Mouse (Mus musculus) 3T3-L1 (cell line): ENCODE measurements at regions not wholly inside any gene's neighbourhood (a gene's known extent, or its start where the extent isn't known, plus 50 kb on each side); places are given as distances from the start of the nearest gene placed in this dataset.
"Not testable (repeated sequence)": the region's sequence is repeated elsewhere in the genome, so short reads cannot be mapped to it uniquely, and the experiment has no call there.

ENCODE experiments used
- DNase-seq: peaks from one replicate; pipeline ENCODE4 v3.0.0-alpha.2; 2015; ENCODE audit warnings: low read depth, low spot score

DNA sequence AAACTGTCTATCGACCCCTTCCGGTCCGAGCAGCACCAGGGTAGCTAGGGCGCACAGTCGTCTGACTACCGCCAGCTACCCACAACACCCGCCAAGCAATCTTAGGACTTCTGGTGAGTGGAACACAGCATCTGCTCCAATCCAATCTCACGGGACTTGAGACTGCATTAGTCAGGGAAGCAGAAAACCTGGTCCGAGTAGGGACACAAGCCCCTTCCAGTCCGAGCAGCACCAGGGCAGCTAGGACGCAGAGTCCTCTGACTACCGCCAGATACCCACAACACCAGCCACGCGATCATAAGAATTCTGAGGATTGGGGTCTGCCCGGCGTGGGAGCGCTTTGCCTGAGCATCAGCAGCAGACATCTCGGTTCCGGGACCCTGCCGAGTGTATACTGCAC is 79.6 kb downstream of the Gm10715 start:
- DNase-seq: not testable (repeated sequence)

DNA sequence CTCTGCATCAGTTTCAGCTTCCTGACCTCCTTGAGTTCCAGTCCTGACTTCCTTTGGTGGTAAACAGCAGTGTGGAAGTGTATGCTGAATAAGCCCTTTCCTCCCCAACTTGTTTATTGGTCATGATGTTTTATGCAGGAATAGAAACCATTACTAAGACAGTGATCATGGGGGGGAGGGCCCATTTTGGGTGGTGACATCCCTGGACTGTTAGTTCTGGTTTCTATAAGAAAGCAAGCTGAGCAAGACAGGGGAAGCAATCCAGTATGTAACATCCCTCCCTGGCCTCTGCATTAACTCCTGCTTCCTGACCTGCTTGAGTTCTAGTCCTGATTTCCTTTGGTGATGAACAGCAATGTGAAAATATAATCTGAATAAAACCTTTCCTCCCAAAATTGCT is 124.5 kb downstream of the Gm10715 start:
- no peak for DNase-seq

DNA sequence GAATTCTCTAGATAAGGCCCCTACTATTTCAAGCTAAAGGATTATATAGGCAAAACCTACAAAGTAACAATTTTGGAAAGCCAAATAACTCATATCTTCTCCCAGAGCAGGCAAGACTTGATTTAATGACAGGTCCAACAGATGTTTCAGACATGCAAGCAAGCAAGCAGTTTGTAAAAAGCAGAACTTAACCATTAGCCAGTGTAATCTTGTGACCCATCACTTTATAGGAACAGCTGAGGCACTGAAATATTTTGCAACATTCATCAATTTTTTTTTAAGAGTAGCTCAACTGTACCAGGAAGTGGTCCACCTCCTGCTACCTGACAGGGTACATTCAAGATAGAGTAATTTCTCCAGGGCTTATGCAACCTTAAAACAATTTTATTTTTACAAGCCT is 147.7 kb downstream of the Gm10715 start:
- DNase-seq: no peak

DNA sequence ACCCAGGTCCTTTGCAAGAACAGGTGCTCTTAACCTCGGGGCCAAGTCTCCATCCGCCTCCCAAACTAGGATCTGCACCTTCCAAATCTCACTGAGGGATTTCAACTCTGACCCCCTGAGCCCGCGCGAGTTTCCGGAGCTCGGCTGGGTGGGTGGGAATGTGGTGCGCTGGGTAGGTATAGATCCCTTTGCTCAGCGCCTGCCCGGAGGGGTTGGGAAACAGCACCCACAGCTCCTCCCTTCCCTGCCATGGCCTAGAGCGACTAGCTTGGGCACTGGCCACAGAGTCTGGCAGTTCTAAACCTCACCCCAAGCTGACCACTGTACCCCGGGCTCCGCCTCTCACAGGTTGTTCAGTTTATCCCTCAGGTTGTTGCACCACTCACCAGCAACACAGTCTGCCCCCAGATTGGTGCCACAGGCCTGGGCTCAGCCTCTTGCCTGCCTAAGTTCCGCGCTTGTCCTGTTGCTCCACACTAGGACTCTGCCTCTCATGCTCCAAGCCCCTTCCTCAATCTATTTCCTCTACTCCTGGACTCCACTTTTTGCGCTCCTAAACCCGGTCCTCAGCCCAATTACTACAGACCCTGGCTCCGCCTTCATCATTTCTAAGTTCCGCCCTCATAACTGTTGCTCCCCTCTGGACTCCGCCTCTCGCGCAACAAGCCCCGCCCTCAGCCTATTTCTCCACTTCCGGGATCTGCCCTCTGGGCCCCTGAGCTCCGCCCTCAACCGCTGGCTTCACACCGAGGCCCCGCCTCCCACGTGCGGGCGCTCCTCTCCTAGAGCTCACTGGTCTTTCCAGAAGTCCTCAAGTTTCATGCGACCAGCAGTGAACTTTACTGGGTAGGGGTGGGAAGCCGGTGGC is 135.6 kb upstream of the Alkbh8 start:
- DNase-seq: no peak

DNA sequence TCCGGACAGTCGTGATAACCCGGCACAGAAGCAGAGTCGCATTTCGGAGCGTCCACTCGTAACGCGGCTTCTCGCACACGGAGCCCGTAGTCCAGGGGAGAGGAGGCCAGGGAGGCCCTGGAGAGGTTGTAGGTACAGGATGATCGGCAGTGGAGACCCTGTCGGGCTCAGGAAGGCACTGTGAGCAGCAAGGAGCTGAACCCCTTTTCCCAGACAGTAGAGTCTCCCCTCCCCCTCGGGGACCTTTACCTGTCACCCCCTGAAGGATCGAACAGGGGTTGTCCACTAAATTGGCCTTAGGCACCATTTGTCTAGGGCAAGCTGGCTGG is 135.0 kb upstream of the Alkbh8 start:
- not testable (repeated sequence) for DNase-seq

DNA sequence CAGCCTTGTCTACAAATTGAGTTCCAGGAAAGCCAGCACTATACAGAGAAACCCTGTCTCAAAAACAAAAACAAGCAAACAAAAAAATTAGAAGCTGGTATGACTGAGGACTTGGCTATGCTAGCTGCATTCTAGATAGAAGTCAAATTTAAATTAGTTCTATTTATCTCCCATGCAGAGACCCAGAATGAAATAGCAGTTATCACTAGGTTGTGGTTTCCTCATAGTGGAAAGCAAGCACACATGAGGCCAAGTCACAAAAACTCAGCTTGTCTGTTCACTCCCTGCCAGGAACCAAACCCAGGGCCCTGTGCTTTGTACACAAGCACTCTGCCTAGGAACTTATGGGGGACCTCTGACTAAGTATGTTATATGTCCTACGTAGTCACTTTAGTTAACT is 126.8 kb upstream of the Alkbh8 start:
- DNase-seq: not testable (repeated sequence)

DNA sequence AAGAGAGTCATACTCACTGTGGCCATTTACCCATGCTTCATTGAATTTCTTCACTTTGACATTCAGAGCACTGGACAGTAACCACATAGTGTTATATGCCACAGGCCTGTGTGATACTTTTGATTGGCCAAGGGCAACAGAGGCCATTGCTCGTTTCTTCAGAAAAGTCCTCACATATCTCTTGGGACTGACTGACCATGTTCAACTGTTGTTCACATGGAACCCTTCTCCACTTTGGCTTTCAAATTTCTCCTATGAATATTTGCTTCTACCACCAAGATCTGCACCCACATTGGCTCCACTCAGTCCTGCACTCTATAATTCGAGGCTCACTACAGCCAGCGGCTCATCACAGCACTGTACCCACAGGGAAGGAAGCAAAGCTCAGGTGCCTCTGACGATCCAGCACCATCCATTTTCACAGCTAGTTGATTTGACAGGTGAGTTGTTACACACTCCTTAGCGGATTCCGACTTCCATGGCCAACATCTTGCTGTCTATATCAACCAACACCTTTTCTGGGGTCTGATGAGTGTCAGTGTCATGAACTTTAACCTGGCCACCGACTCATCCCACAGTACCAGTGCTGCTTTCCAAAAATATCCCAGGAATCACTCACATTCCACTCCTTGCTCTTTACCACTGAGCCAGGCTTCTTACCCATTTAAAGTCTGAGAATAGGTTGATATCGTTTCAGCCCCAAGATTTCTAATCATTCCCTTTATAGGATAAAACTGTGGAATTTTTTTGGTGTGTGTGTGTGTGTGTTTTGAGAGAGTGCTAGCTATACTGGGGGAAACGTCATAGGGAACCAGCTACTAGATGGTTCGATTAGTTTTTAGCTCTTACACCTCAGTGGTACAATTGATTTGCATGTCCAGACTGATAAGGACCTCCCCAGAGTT is 76.3 kb upstream of the Alkbh8 start:
- peak; percentile 99 for DNase-seq

DNA sequence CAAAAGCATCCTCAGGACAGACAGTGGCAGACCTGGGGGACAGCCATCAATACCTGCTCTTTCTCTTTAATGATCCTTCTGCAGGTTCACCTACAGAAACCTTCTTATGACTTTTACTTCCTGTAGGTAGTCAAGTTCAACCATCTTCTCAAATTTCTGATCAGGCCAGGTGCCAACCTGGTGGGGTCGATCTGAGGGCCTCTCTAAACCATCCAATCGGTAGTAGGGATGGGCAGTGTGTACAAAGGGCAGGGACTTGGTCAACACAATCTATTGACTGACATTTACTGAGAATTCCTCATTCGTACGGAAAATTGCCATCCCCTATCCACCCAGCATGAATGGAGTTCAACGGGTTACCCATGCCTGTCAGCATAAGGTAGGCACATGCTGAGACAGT is 74.8 kb upstream of the Alkbh8 start:
- peak; percentile 8 for DNase-seq

DNA sequence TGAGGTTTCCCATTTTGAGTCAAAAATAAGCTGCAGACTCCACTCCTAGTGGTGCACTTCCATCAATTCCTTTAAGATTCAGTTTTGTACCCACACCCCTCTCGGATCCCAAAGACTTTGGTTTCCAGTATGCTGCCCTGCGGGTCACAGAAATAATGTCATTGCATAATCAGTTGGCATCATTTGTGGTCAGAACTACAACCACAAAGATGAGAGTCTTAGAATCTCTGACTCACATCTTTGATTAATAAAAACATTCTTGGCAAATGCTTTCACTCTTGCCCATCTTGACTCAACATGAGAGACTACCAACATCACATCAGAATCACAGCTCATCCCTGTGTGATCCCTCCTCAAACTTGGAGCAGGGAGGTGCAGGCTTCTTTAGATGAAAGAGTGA is 74.1 kb upstream of the Alkbh8 start:
- peak; percentile 83 for DNase-seq

DNA sequence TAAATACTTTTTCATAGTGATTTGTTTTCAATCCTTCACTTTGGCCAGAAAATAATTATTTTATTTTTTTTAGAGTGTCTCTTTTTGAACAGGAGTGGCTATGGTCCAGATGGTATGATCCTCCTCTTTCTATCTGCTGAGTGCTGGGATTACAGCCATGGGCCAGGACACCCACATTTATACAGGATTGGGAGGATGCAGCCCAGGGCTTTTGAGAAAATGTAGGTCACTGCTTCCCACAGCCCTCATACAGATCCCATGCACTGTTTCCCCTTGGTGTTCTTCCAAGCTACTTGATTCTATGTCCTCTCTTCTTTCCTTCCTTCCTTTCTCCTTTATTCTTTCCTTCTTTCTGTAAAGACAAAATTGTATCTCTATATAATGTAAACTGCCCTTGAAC is 70.5 kb upstream of the Alkbh8 start:
- DNase-seq: no peak

DNA sequence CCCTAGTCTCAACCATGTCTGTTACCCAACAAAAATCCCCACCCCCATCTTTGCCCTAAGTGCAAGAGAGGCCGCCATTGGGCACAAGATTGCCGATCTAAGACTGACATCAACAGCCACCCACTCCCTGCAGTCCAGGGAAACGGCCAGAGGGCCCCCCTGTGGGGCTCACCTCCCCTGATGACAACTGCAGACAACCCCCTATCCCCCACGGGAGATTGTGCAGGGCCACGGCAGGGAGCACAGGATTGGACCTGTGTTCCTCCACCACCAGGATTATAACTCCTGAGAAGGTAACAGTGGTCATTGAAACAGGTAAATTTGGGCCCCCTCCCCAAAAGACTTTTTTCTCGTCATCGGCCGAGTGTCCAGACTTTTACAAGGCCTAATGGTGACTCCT is 54.4 kb upstream of the Alkbh8 start:
- DNase-seq: not testable (repeated sequence)

DNA sequence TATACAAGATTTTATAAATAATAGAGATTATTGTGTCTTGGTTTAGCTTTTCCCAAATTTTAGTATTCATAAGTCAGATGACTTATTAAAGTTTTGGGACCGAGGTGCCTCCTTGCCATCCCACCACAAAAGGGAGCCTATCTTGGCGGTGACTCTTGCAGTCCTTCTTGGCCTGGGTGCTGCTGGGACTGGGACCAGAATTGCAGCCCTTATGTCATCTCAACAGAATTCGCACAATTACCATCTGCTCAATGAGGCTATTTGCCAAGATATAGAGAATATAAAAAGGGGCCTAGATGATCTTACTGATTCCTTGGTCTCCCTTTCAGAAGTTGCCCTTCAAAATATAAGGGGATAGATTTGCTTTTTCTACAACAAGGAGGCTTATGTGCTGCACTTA is 53.0 kb upstream of the Alkbh8 start:
- not testable (repeated sequence) for DNase-seq

DNA sequence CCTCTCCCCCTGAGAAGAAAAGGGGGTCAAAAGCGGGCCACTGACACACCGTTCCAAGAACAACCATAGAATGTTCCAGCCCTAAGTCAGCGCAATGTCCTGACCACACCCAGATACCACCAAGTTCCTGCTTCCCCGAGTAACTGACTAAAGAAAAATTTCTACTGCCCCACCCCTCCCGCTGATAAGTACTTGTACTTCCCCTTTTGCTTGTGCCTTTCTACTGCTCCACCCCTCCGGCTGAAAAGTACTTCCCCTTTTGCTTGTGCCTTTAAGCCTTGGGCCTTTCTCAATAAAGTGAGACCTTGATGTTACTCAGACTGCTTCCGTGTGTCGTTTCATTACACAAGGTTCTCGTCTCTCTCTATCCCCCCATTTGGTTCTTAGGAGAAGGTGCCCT is 51.6 kb upstream of the Alkbh8 start:
- not testable (repeated sequence) for DNase-seq
